Comparison of ENCODE assay signal across 10 mouse cellular contexts in the genomic region with DNA sequence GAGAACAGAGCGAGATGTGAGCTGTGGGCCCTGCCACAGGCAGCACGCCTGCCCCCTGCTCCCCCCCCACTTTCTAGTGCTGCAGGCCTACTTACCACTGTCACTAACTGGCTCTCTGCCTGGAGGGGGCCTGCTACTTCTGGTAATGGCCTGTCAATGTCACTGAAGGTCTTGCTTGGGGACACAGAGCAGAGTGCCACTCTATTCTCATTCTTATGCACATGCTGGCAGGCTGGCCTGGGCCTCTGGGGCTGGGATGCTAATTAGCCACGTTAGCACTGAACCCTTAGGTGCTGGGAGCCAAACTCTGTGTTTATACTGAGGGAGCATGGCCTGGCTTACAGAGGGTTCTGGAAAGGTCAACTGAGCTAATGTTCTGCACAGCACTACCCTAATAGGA. TPM values are rescaled to one million over a fixed set of nuclear protein-coding genes. Genes with fewer than 3 reads are reported as not detected.
DNase-seq lines count a peak whose midpoint lies in the region; ATAC-seq lines count a peak whose summit lies in the region.
"Had no signal": no experiment of that assay in that cellular context is flagged by ENCODE, and none has a peak within 500 bp of the region (broad histone marks: within the 10 kb centered on the region; RNA-seq: fewer than 3 reads in every experiment).

No protein-coding gene starts in this region.

- peak; percentile 82 for ATAC-seq in forebrain, embryonic 13.5 days
- no peak for ATAC-seq in intestine, embryonic 15.5 days
- ATAC-seq in midbrain, embryonic 15.5 days (replicated peaks): peak; percentile 63

- peak overlapping the region; percentile 89 for H3K27ac ChIP-seq in forebrain, embryonic 13.5 days
- peak overlapping the region; percentile 22; the same call in 1 of the 2 replicates for H3K27ac ChIP-seq in intestine, embryonic 15.5 days
- H3K27ac ChIP-seq in midbrain, embryonic 15.5 days: peak overlapping the region; percentile 73

- no peak overlapping the region for H3K4me3 ChIP-seq in forebrain, embryonic 13.5 days
- no peak overlapping the region for H3K4me3 ChIP-seq in intestine, embryonic 15.5 days (replicated peaks)
- no peak overlapping the region for H3K4me3 ChIP-seq in midbrain, embryonic 15.5 days
- H3K4me3 ChIP-seq: myocyte had no signal

- H3K9ac ChIP-seq in forebrain, embryonic 13.5 days: peak overlapping the region; percentile 48
- no peak overlapping the region for H3K9ac ChIP-seq in intestine, embryonic 15.5 days
- H3K9ac ChIP-seq in midbrain, embryonic 15.5 days: no peak overlapping the region

- peak overlapping the region; percentile 15; the same call in 1 of the 2 replicates for H3K4me2 ChIP-seq in forebrain, embryonic 13.5 days
- no peak overlapping the region for H3K4me2 ChIP-seq in intestine, embryonic 15.5 days (replicated peaks)
- no peak overlapping the region for H3K4me2 ChIP-seq in midbrain, embryonic 15.5 days

- peaks cover 22% of the 10 kb centered on the region for H3K36me3 ChIP-seq in forebrain, embryonic 13.5 days (ENCODE audit: poor library complexity, severe bottlenecking)
- H3K36me3 ChIP-seq in intestine, embryonic 15.5 days: peaks cover 15% of the 10 kb centered on the region
- no peaks in the 10 kb centered on the region for H3K36me3 ChIP-seq in midbrain, embryonic 15.5 days (replicated peaks)

- DNase-seq in heart, adult 11 months: peak; percentile 97
- DNase-seq in heart, adult 8-10 months (ENCODE audit: low spot score): no peak
- DNase-seq in layer of hippocampus, postnatal 10 days (ENCODE audit: low spot score in 2 of 2): no peak
- DNase-seq in embryo, embryonic 10 days (ENCODE audit: low spot score): no peak
- no peak for DNase-seq in spleen, postnatal 4 days (ENCODE audit: low spot score in 2 of 2)

- H3K4me1 ChIP-seq in forebrain, embryonic 13.5 days: peaks cover 62% of the 10 kb centered on the region
- H3K4me1 ChIP-seq in intestine, embryonic 15.5 days (replicated peaks): peaks cover 17% of the 10 kb centered on the region
- peaks cover 50% of the 10 kb centered on the region for H3K4me1 ChIP-seq in midbrain, embryonic 15.5 days

- 12% methylated on average over 3 of the region's 3 CpGs for WGBS in forebrain, embryonic 13.5 days
- 47% methylated on average over 3 of the region's 3 CpGs for whole genome bisulfite sequencing in intestine, embryonic 15.5 days
- WGBS in midbrain, embryonic 15.5 days: 40% methylated on average over 3 of the region's 3 CpGs

- H3K27me3 ChIP-seq in forebrain, embryonic 13.5 days: no peaks in the 10 kb centered on the region
- no peaks in the 10 kb centered on the region for H3K27me3 ChIP-seq in intestine, embryonic 15.5 days (replicated peaks)
- H3K27me3 ChIP-seq in midbrain, embryonic 15.5 days (replicated peaks): no peaks in the 10 kb centered on the region
- H3K27me3 ChIP-seq: CH12.LX had no signal

- no peaks in the 10 kb centered on the region for H3K9me3 ChIP-seq in forebrain, embryonic 13.5 days (replicated peaks)
- no peaks in the 10 kb centered on the region for H3K9me3 ChIP-seq in intestine, embryonic 15.5 days
- H3K9me3 ChIP-seq in midbrain, embryonic 15.5 days: no peaks in the 10 kb centered on the region

RNA-seq across cellular contexts. Expression of a gene that starts 23.3 kb away (rescaled TPM):
- total RNA-seq in heart, adult 8-10 months (2022): 10 to 100 TPM in 1 of 4 experiments, 1 to 10 TPM in 3; 1.8 to 10.3 (median 2.6) TPM
- polyA plus RNA-seq in forebrain, embryonic 13.5 days (2015; fragmentation: Nextera tagmentation; extraction: Ambion mirVana): 0.40 and 0.62 TPM in 2 replicates
- 3.4 and 4.4 TPM in 2 replicates for polyA plus RNA-seq in intestine, embryonic 15.5 days (2015; fragmentation: Nextera tagmentation; extraction: Ambion mirVana)
- 2.4 and 2.8 TPM in 2 replicates for polyA plus RNA-seq in midbrain, embryonic 15.5 days (2015; fragmentation: Nextera tagmentation; extraction: Ambion mirVana)
- 10 to 100 TPM; 12.1 to 12.9 TPM for total RNA-seq in layer of hippocampus, postnatal 10 days (2021)
- polyA plus RNA-seq: myocyte had no signal

RNA-seq across cellular contexts. Expression of a gene that starts 52.9 kb away (rescaled TPM):
- total RNA-seq in heart, adult 8-10 months (2022): 10 to 100 TPM; 21.9 to 30.3 (median 23.7) TPM
- polyA plus RNA-seq in forebrain, embryonic 13.5 days (2015; fragmentation: Nextera tagmentation; extraction: Ambion mirVana): 235 and 246 TPM in 2 replicates
- polyA plus RNA-seq in intestine, embryonic 15.5 days (2015; fragmentation: Nextera tagmentation; extraction: Ambion mirVana): 167 and 173 TPM in 2 replicates
- polyA plus RNA-seq in midbrain, embryonic 15.5 days (2015; fragmentation: Nextera tagmentation; extraction: Ambion mirVana): 198 and 206 TPM in 2 replicates
- 100 to 1,000 TPM; 104 TPM for total RNA-seq in layer of hippocampus, postnatal 10 days (2021)

RNA-seq across cellular contexts. Expression of a gene that starts 55.4 kb away (rescaled TPM):
- 1 to 10 TPM; 2.0 to 4.6 (median 2.7) TPM for total RNA-seq in heart, adult 8-10 months (2022)
- polyA plus RNA-seq in forebrain, embryonic 13.5 days (2015; fragmentation: Nextera tagmentation; extraction: Ambion mirVana): 3.4 and 4.4 TPM in 2 replicates
- polyA plus RNA-seq in intestine, embryonic 15.5 days (2015; fragmentation: Nextera tagmentation; extraction: Ambion mirVana): 57.5 and 61.9 TPM in 2 replicates
- 5.7 and 6.3 TPM in 2 replicates for polyA plus RNA-seq in midbrain, embryonic 15.5 days (2015; fragmentation: Nextera tagmentation; extraction: Ambion mirVana)
- 10 to 100 TPM; 11.7 to 13.1 TPM for total RNA-seq in layer of hippocampus, postnatal 10 days (2021)

Comparison
In these comparisons a context has a peak if more than half of its experiments do, and no peak if none do; other contexts are left out.
1. H3K27ac ChIP-seq: peak in every context shown above with its lines; median percentile 89 in forebrain, embryonic 13.5 days; 73 in midbrain, embryonic 15.5 days; 22 in intestine, embryonic 15.5 days.